Mouse (Mus musculus): ENCODE data around the gene Ranbp9. TPM values are rescaled to one million over a fixed set of nuclear protein-coding genes. Genes with fewer than 3 reads are reported as not detected.

The Ranbp9 gene
- polyA plus RNA-seq, 1 experiment from 2014 or later: 7.1 TPM

DNA sequence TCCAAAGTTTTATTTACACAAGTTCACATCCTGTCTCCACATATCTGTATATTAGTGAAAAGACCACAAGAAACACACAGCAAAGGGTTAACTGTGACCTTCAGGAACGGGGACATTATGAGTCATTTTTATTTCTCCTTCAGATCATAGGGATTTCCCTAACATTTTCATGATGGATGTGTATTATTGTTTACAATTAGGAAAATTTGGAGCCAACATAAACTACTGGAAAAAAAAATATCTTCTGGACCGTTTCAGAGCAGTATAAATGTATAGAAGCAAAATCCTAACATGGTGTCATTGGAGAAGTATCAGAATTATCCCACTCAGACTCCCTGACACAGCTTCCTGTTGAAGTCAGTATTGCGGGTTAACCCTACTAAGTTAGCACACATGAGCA lies 101.1 kb downstream of the Ranbp9 start:
- no peak overlapping the region for H3K9ac ChIP-seq (ENCODE audit: low read depth, low read length)
- H3K4me2 ChIP-seq: no peak overlapping the region
- DNase-seq (ENCODE audit: low spot score) (no peak), ATAC-seq (replicated peaks; ENCODE audit: low FRiP score) (no peak)
- H3K27me3 ChIP-seq (replicated peaks; ENCODE audit: control insufficient read depth, insufficient read depth, low read length): no peaks in the 10 kb centered on the region
- 77% methylated on average over 3 of the region's 3 CpGs for WGBS
- H3K27ac ChIP-seq (ENCODE audit: low read depth, low read length): no peak overlapping the region
- H3K4me3 ChIP-seq (ENCODE audit: low read depth, low read length): no peak overlapping the region
- H3K9me3 ChIP-seq (ENCODE audit: control insufficient read depth, low read length): no peaks in the 10 kb centered on the region
- H3K36me3 ChIP-seq (ENCODE audit: control insufficient read depth, insufficient read depth, low read length): peaks cover 6% of the 10 kb centered on the region
- no peaks in the 10 kb centered on the region for H3K4me1 ChIP-seq (replicated peaks; ENCODE audit: control insufficient read depth, insufficient read depth, low read length)

GRCm38 (mm10) chr13:43374918-43375432 lies 106.1 kb downstream of the Ranbp9 start:
- Histone ChIP-seq H3K4me3 (ENCODE audit: low read depth, low read length) (no peak overlapping the region), H3K27me3 (replicated peaks; ENCODE audit: control insufficient read depth, insufficient read depth, low read length) (no peaks in the 10 kb centered on the region), H3K27ac (ENCODE audit: low read depth, low read length) (0 out of 2 replicates have a peak overlapping the region, but pooled peaks have one; percentile 25), H3K9ac (ENCODE audit: low read depth, low read length) (no peak overlapping the region), H3K36me3 (ENCODE audit: control insufficient read depth, insufficient read depth, low read length) (peaks cover 23% of the 10 kb centered on the region), H3K4me1 (replicated peaks; ENCODE audit: control insufficient read depth, insufficient read depth, low read length) (no peaks in the 10 kb centered on the region; the same call in 1 of the 2 replicates), H3K4me2 (no peak overlapping the region), H3K9me3 (ENCODE audit: control insufficient read depth, low read length) (no peaks in the 10 kb centered on the region)
- no peak for ATAC-seq (replicated peaks; ENCODE audit: low FRiP score)
- DNase-seq (ENCODE audit: low spot score): no peak
- 51% methylated on average over 2 of the region's 2 CpGs for WGBS

DNA sequence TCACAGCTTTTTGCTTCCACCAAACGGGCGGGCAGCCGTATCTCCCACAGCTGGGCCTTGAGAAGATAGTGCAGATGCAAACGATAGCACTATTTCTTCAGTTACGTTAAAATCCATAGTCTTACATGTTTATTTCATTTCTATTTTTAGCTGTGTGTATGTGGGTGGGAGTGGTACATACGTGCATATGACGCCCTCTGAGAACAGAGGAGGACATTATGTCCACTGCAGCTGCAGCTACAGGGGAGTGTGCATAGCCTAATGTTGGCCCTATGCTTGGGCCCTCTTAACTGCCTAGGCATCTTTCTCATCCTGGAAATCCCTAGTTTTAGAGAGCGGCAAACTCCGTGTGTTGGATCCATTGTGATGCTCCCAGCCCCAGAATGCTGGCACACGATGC lies 106.9 kb downstream of the Ranbp9 start:
- Histone ChIP-seq H3K36me3 (ENCODE audit: control insufficient read depth, insufficient read depth, low read length) (peaks cover 23% of the 10 kb centered on the region), H3K27ac (ENCODE audit: low read depth, low read length) (peak overlapping the region; percentile 25; the same call in 1 of the 2 replicates), H3K9me3 (ENCODE audit: control insufficient read depth, low read length) (no peaks in the 10 kb centered on the region), H3K9ac (ENCODE audit: low read depth, low read length) (no peak overlapping the region), H3K27me3 (replicated peaks; ENCODE audit: control insufficient read depth, insufficient read depth, low read length) (no peaks in the 10 kb centered on the region), H3K4me2 (no peak overlapping the region), H3K4me3 (ENCODE audit: low read depth, low read length) (no peak overlapping the region), H3K4me1 (replicated peaks; ENCODE audit: control insufficient read depth, insufficient read depth, low read length) (no peaks in the 10 kb centered on the region; the same call in 1 of the 2 replicates)
- no peak for DNase-seq (ENCODE audit: low spot score)
- ATAC-seq (replicated peaks; ENCODE audit: low FRiP score): no peak
- 78% methylated on average over 10 of the region's 10 CpGs for WGBS

DNA sequence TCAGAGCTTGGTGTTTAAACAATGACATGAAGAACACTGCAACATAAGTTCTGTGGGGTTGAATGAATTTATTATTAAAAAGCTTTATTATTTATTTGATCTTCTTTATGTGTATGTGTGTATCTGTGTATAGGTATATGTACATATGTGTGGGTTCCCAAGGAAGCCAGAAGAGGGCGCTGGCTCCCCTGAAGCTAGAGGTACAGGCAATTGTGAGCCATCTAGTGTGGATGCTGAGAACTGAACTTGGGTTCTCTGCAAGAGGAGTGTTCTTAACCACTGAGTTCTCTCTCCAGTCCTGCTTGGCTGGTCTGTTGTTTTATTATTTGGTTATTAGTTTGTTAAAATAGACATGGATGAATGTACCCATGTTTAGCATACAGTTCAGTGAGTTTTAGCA lies 108.2 kb downstream of the Ranbp9 start:
- H3K9ac ChIP-seq (ENCODE audit: low read depth, low read length): no peak overlapping the region
- no peaks in the 10 kb centered on the region for H3K27me3 ChIP-seq (replicated peaks; ENCODE audit: control insufficient read depth, insufficient read depth, low read length)
- no peaks in the 10 kb centered on the region; the same call in 1 of the 2 replicates for H3K4me1 ChIP-seq (replicated peaks; ENCODE audit: control insufficient read depth, insufficient read depth, low read length)
- ATAC-seq (replicated peaks; ENCODE audit: low FRiP score) (no peak), DNase-seq (ENCODE audit: low spot score) (no peak)
- H3K27ac ChIP-seq (ENCODE audit: low read depth, low read length): no peak overlapping the region
- H3K4me2 ChIP-seq: no peak overlapping the region
- no peak overlapping the region for H3K4me3 ChIP-seq (ENCODE audit: low read depth, low read length)
- WGBS: 80% methylated on average over 1 of the region's 1 CpGs
- H3K36me3 ChIP-seq (ENCODE audit: control insufficient read depth, insufficient read depth, low read length): peaks cover 23% of the 10 kb centered on the region
- H3K9me3 ChIP-seq (ENCODE audit: control insufficient read depth, low read length): no peaks in the 10 kb centered on the region

GRCm38 (mm10) chr13:43370063-43370462 lies 111.0 kb downstream of the Ranbp9 start:
- 78% methylated on average over 6 of the region's 6 CpGs for WGBS
- H3K9me3 ChIP-seq (ENCODE audit: control insufficient read depth, low read length): no peaks in the 10 kb centered on the region
- H3K36me3 ChIP-seq (ENCODE audit: control insufficient read depth, insufficient read depth, low read length): peaks cover 17% of the 10 kb centered on the region
- H3K9ac ChIP-seq (ENCODE audit: low read depth, low read length): no peak overlapping the region
- peaks cover 4% of the 10 kb centered on the region; the same call in 1 of the 2 replicates for H3K4me1 ChIP-seq (replicated peaks; ENCODE audit: control insufficient read depth, insufficient read depth, low read length)
- no peak overlapping the region for H3K27ac ChIP-seq (ENCODE audit: low read depth, low read length)
- no peak overlapping the region for H3K4me3 ChIP-seq (ENCODE audit: low read depth, low read length)
- no peak overlapping the region for H3K4me2 ChIP-seq
- ATAC-seq (replicated peaks; ENCODE audit: low FRiP score) (no peak), DNase-seq (ENCODE audit: low spot score) (no peak)
- H3K27me3 ChIP-seq (replicated peaks; ENCODE audit: control insufficient read depth, insufficient read depth, low read length): no peaks in the 10 kb centered on the region

DNA sequence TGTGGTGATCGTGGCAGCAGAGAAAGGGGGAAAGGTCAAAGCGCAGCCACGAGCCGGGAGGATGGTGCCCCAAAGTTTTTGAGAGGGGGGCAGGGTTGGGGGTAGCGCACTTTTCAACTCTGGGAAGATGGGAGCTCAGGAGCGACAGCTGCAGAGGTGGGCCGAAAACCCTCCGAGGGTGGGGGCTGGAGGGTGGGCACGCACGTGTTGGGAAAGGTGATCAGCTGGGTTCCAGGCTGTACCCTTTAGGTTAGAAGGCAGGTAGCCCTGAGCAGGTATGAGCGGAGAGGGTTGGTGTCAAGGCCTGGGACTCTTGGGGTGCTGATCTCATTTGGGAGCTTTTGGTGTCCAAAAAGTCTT lies 115.3 kb downstream of the Ranbp9 start:
- DNase-seq (ENCODE audit: low spot score): no peak
- H3K9me3 ChIP-seq (ENCODE audit: control insufficient read depth, low read length): no peaks in the 10 kb centered on the region
- peaks cover 2% of the 10 kb centered on the region; the same call in 1 of the 2 replicates for H3K36me3 ChIP-seq (ENCODE audit: control insufficient read depth, insufficient read depth, low read length)
- H3K4me1 ChIP-seq (replicated peaks; ENCODE audit: control insufficient read depth, insufficient read depth, low read length): 0 out of 2 replicates have a peak, but pooled peaks cover 4% of the 10 kb centered on the region
- 9% methylated on average over 11 of the region's 11 CpGs for WGBS
- H3K9ac ChIP-seq (ENCODE audit: low read depth, low read length): peak overlapping the region; percentile 70
- H3K27me3 ChIP-seq (replicated peaks; ENCODE audit: control insufficient read depth, insufficient read depth, low read length): no peaks in the 10 kb centered on the region
- H3K4me3 ChIP-seq (ENCODE audit: low read depth, low read length): peak overlapping the region; percentile 72
- H3K27ac ChIP-seq (ENCODE audit: low read depth, low read length): 0 out of 2 replicates have a peak overlapping the region, but pooled peaks have one; percentile 5
- no peak for ATAC-seq (replicated peaks; ENCODE audit: low FRiP score)
- H3K4me2 ChIP-seq: peak overlapping the region; percentile 87

DNA sequence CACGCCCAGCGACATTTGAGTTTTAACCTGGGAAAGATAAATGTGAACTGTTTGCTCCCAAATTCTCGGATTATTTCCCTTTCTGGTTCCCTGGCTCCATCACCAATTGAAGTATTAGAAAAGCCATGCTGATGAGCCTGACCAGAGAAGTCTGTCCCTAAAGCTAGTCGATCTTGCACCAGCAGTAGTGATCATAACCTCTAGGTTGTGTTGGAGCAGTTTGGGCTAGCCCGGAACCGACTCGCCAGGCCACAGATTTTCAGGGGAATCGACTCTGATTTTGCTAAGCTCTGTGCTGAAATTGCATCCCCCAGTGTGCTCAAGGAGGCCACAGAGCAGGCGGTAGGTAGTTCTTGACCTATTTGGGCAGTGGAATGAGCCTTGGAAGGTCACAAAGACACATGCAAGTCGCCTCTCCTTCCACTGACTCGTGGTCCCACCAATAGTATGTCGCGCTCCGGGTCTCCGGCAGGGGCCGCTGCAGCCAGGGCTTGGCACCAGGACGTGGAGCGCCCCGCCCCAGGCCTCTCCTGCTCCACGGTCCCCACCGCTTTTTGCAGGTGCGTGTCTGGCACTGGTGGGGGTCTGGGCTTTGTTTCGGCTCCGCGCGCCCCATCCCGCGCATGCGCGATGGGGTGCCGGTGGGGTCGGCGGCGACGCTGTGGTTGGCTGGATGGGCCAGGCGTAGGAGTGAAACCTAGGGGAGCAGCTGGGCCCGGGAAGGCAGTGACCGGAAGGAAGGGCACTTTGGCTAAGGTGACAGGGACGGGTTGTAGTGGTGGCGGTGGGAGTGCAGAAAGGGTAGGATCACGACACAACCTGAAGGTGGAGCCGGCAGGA lies 115.9 kb downstream of the Ranbp9 start, which contains the start of gene Sirt5:
Gene Sirt5 (plus strand): TSS at position 512 of the 840 bp plus-strand sequence.
- 14% methylated on average over 42 of the region's 42 CpGs for WGBS
- peak; percentile 89 for DNase-seq (ENCODE audit: low spot score)
- no peaks in the 10 kb centered on the region for H3K9me3 ChIP-seq (ENCODE audit: control insufficient read depth, low read length)
- peak within 1 kb of the TSS; percentile 72 for H3K4me3 ChIP-seq (ENCODE audit: low read depth, low read length)
- H3K36me3 ChIP-seq (ENCODE audit: control insufficient read depth, insufficient read depth, low read length): no peaks in the 10 kb centered on the region
- peak within 1 kb of the TSS; percentile 70 for H3K9ac ChIP-seq (ENCODE audit: low read depth, low read length)
- peak; percentile 89 for ATAC-seq (replicated peaks; ENCODE audit: low FRiP score)
- peak within 1 kb of the TSS; percentile 87 for H3K4me2 ChIP-seq
- H3K27me3 ChIP-seq (replicated peaks; ENCODE audit: control insufficient read depth, insufficient read depth, low read length): no peaks in the 10 kb centered on the region
- 0 out of 2 replicates have a peak within 1 kb of the TSS, but pooled peaks have one; percentile 5 for H3K27ac ChIP-seq (ENCODE audit: low read depth, low read length)
- H3K4me1 ChIP-seq (replicated peaks; ENCODE audit: control insufficient read depth, insufficient read depth, low read length): 0 out of 2 replicates have a peak, but pooled peaks cover 4% of the 10 kb centered on the region

- no peak overlapping the region for H3K27ac ChIP-seq (ENCODE audit: low read depth, low read length)
- no peak overlapping the region for H3K9ac ChIP-seq (ENCODE audit: low read depth, low read length)
- WGBS: 77% methylated on average over 9 of the region's 9 CpGs
- no peak overlapping the region for H3K4me3 ChIP-seq (ENCODE audit: low read depth, low read length)
- H3K4me1 ChIP-seq (replicated peaks; ENCODE audit: control insufficient read depth, insufficient read depth, low read length): 0 out of 2 replicates have a peak, but pooled peaks cover 4% of the 10 kb centered on the region
- DNase-seq (ENCODE audit: low spot score) (no peak), ATAC-seq (replicated peaks; ENCODE audit: low FRiP score) (no peak)
- H3K4me2 ChIP-seq: no peak overlapping the region
- H3K36me3 ChIP-seq (ENCODE audit: control insufficient read depth, insufficient read depth, low read length): no peaks in the 10 kb centered on the region
- no peaks in the 10 kb centered on the region for H3K9me3 ChIP-seq (ENCODE audit: control insufficient read depth, low read length)
- H3K27me3 ChIP-seq (replicated peaks; ENCODE audit: control insufficient read depth, insufficient read depth, low read length): no peaks in the 10 kb centered on the region
These were observed 118.7 kb downstream of the Ranbp9 start for GRCm38 (mm10) chr13:43362353-43362752.
